Mouse (Mus musculus) MEL (cell line): ENCODE measurements around the gene Olfr1393. TPM values are rescaled to one million over a fixed set of nuclear protein-coding genes. Genes with fewer than 3 reads are reported as not detected.

Source experiments
- DNase-seq: peaks from one replicate; pipeline ENCODE4 v3.0.0; 2011; ENCODE audit warnings: low read depth, low spot score
- H3K27ac ChIP-seq: 2 replicates; pipeline ENCODE4 v1.5.1; 2012; ENCODE audit warnings: low read depth, mild to moderate bottlenecking, control low read depth, low read length, moderate library complexity; ENCODE audit not compliant: control insufficient read depth
- H3K27me3 ChIP-seq, 2 experiments: fragments of 150-350 bp in 1 of 2; sonication (generic) in 1 of 2; 2 replicates each; pipeline ENCODE4 v1.6.1; 2012; ENCODE audit warnings: low read length in 2 of 2, mild to moderate bottlenecking in 2 of 2, improper control_type of control experiment in 1 of 2, moderate library complexity in 1 of 2; ENCODE audit not compliant: insufficient read depth in 2 of 2, control insufficient read depth in 1 of 2
- H3K36me3 ChIP-seq, 2 experiments: 2 replicates each; pipeline ENCODE4 v1.6.1; 2012 to 2014; ENCODE audit warnings: low read length in 2 of 2, improper control_type of control experiment in 1 of 2, inconsistent platforms in 1 of 2, mild to moderate bottlenecking in 1 of 2; ENCODE audit not compliant: insufficient read depth in 2 of 2, control insufficient read depth in 1 of 2
- H3K4me1 ChIP-seq, 2 experiments: fragments of 150-350 bp in 1 of 2; sonication (generic) in 1 of 2; 2 replicates each; pipeline ENCODE4 v1.6.1; 2012; ENCODE audit warnings: low read length in 2 of 2, improper control_type of control experiment in 1 of 2, mild to moderate bottlenecking in 1 of 2; ENCODE audit not compliant: insufficient read depth in 2 of 2, control insufficient read depth in 1 of 2
- H3K4me3 ChIP-seq, 2 experiments: fragments of 150-350 bp in 1 of 2; sonication (generic) in 1 of 2; 2 replicates each; pipeline ENCODE4 v1.5.1; 2012; ENCODE audit warnings: low read depth in 2 of 2, low read length in 2 of 2, mild to moderate bottlenecking in 2 of 2, moderate library complexity in 2 of 2, control low read depth in 1 of 2, improper control_type of control experiment in 1 of 2; ENCODE audit not compliant: control insufficient read depth in 1 of 2, insufficient read depth in 1 of 2
- H3K79me2 ChIP-seq: 2 replicates; pipeline ENCODE4 v1.6.1; 2012; ENCODE audit warnings: mild to moderate bottlenecking, low read length, moderate library complexity; ENCODE audit not compliant: control insufficient read depth, poor library complexity, insufficient read depth
- H3K9ac ChIP-seq: 2 replicates; pipeline ENCODE4 v1.6.1; 2012; ENCODE audit warnings: low read depth, mild to moderate bottlenecking, control low read depth, low read length, moderate library complexity; ENCODE audit not compliant: control insufficient read depth, poor library complexity, severe bottlenecking
- H3K9me3 ChIP-seq: fragments of 150-350 bp; sonication (generic); replicated peaks from 2 replicates; pipeline ENCODE4 v1.6.1; 2012; ENCODE audit warnings: mild to moderate bottlenecking, low read length, improper control_type of control experiment, moderate library complexity; ENCODE audit not compliant: insufficient read depth
- BHLHE40 ChIP-seq: IDR thresholded peaks from 2 replicates; pipeline ENCODE4 v1.6.1; 2012; ENCODE audit warnings: low read depth, mild to moderate bottlenecking, inconsistent platforms, low read length, improper control_type of control experiment, borderline replicate concordance
- CHD1 ChIP-seq: IDR thresholded peaks from 2 replicates; pipeline ENCODE4 v1.6.1; 2012; ENCODE audit warnings: low read depth, mild to moderate bottlenecking, inconsistent platforms, low read length, improper control_type of control experiment
- CHD2 ChIP-seq: IDR thresholded peaks from 2 replicates; pipeline ENCODE4 v1.6.1; 2011; ENCODE audit warnings: low read length, improper control_type of control experiment
- CTCF ChIP-seq, 3 experiments: IDR thresholded peaks in 2 of 3; conservative IDR thresholded peaks in 1 of 3; 2 replicates each; pipeline ENCODE4 v1.5.1; 2011 to 2012; ENCODE audit warnings: low read length in 3 of 3, low read depth in 2 of 3, mild to moderate bottlenecking in 2 of 3, improper control_type of control experiment in 1 of 3, inconsistent platforms in 1 of 3, mixed read lengths in 1 of 3, moderate library complexity in 1 of 3; ENCODE audit not compliant: control insufficient read depth in 1 of 3, insufficient read depth in 1 of 3, poor library complexity in 1 of 3, severe bottlenecking in 1 of 3
- E2F4 ChIP-seq: IDR thresholded peaks from 2 replicates; pipeline ENCODE4 v1.6.1; 2011; ENCODE audit warnings: low read depth, low read length, improper control_type of control experiment, borderline replicate concordance
- ELF1 ChIP-seq: IDR thresholded peaks from 2 replicates; pipeline ENCODE4 v1.6.1; 2014; ENCODE audit warnings: low read depth, mild to moderate bottlenecking, inconsistent platforms, low read length, improper control_type of control experiment, moderate library complexity
- EP300 ChIP-seq, 2 experiments: IDR thresholded peaks; 2 replicates each; pipeline ENCODE4 v1.6.1; 2011; ENCODE audit warnings: improper control_type of control experiment in 2 of 2, low read length in 2 of 2, low read depth in 1 of 2, mild to moderate bottlenecking in 1 of 2
- ETS1 ChIP-seq: IDR thresholded peaks from 2 replicates; pipeline ENCODE4 v1.6.1; 2012; ENCODE audit warnings: low read depth, mild to moderate bottlenecking, inconsistent platforms, low read length, improper control_type of control experiment, moderate library complexity
- GABPA ChIP-seq: IDR thresholded peaks from 2 replicates; pipeline ENCODE4 v1.6.1; 2012; ENCODE audit warnings: low read depth, mild to moderate bottlenecking, inconsistent platforms, low read length, improper control_type of control experiment, moderate library complexity
- HCFC1 ChIP-seq: IDR thresholded peaks from 2 replicates; pipeline ENCODE4 v1.6.1; 2012; ENCODE audit warnings: low read depth, mild to moderate bottlenecking, inconsistent platforms, low read length, improper control_type of control experiment, moderate library complexity
- JUND ChIP-seq: IDR thresholded peaks from 2 replicates; pipeline ENCODE4 v1.6.1; 2011; ENCODE audit warnings: low read depth, mild to moderate bottlenecking, improper control_type of control experiment, low read length
- KAT2A ChIP-seq: conservative IDR thresholded peaks from 2 replicates; pipeline ENCODE4 v1.6.1; 2012; ENCODE audit warnings: low read depth, low read length, improper control_type of control experiment, inconsistent platforms
- MAFK ChIP-seq: IDR thresholded peaks from 2 replicates; pipeline ENCODE4 v1.6.1; 2011; ENCODE audit warnings: low read depth, mild to moderate bottlenecking, low read length, improper control_type of control experiment, borderline replicate concordance
- MAX ChIP-seq: IDR thresholded peaks from 2 replicates; pipeline ENCODE4 v1.6.1; 2011; ENCODE audit warnings: low read length, improper control_type of control experiment
- MAZ ChIP-seq: IDR thresholded peaks from 2 replicates; pipeline ENCODE4 v1.6.1; 2012; ENCODE audit warnings: low read depth, mild to moderate bottlenecking, inconsistent platforms, low read length, improper control_type of control experiment
- MEF2A ChIP-seq: IDR thresholded peaks from 2 replicates; pipeline ENCODE4 v1.6.1; 2014; ENCODE audit warnings: low read depth, mild to moderate bottlenecking, inconsistent platforms, low read length, improper control_type of control experiment; ENCODE audit not compliant: poor library complexity, insufficient replicate concordance, severe bottlenecking; ENCODE audit errors: extremely low read depth
- MXI1 ChIP-seq: IDR thresholded peaks from 2 replicates; pipeline ENCODE4 v1.6.1; 2011; ENCODE audit warnings: mild to moderate bottlenecking, low read depth, low read length, improper control_type of control experiment
- MYB ChIP-seq: IDR thresholded peaks from 2 replicates; pipeline ENCODE4 v1.6.1; 2011; ENCODE audit warnings: mild to moderate bottlenecking, low read depth, low read length, improper control_type of control experiment
- MYC ChIP-seq: IDR thresholded peaks from 2 replicates; pipeline ENCODE4 v1.6.1; 2011; ENCODE audit warnings: low read depth, mild to moderate bottlenecking, low read length, improper control_type of control experiment, moderate library complexity
- NELFE ChIP-seq: IDR thresholded peaks from 2 replicates; pipeline ENCODE4 v1.6.1; 2011; ENCODE audit warnings: low read depth, low read length, improper control_type of control experiment
- NRF1 ChIP-seq: IDR thresholded peaks from 2 replicates; pipeline ENCODE4 v1.6.1; 2014; ENCODE audit warnings: low read depth, mild to moderate bottlenecking, inconsistent platforms, low read length, improper control_type of control experiment, moderate library complexity; ENCODE audit not compliant: poor library complexity, insufficient read depth, severe bottlenecking
- POLR2A ChIP-seq, 2 experiments: IDR thresholded peaks; 2 replicates each; pipeline ENCODE4 v1.6.1; 2011 to 2012; ENCODE audit warnings: low read length in 2 of 2, mild to moderate bottlenecking in 2 of 2, control low read depth in 1 of 2, improper control_type of control experiment in 1 of 2, low read depth in 1 of 2, moderate library complexity in 1 of 2; ENCODE audit not compliant: control insufficient read depth in 1 of 2, insufficient read depth in 1 of 2, poor library complexity in 1 of 2
- POLR2AphosphoS5 ChIP-seq: IDR thresholded peaks from 2 replicates; pipeline ENCODE4 v1.6.1; 2012; ENCODE audit warnings: low read depth, borderline replicate concordance, mild to moderate bottlenecking, inconsistent platforms, low read length, moderate library complexity, mixed read lengths
- RAD21 ChIP-seq: IDR thresholded peaks from 2 replicates; pipeline ENCODE4 v1.6.1; 2011; ENCODE audit warnings: mild to moderate bottlenecking, low read depth, low read length, improper control_type of control experiment
- RCOR1 ChIP-seq: IDR thresholded peaks from 2 replicates; pipeline ENCODE4 v1.6.1; 2012; ENCODE audit warnings: low read depth, mild to moderate bottlenecking, inconsistent platforms, low read length, improper control_type of control experiment
- SIN3A ChIP-seq: IDR thresholded peaks from 2 replicates; pipeline ENCODE4 v1.6.1; 2012; ENCODE audit warnings: low read length, improper control_type of control experiment, inconsistent platforms
- SMC3 ChIP-seq: IDR thresholded peaks from 2 replicates; pipeline ENCODE4 v1.6.1; 2011; ENCODE audit warnings: low read depth, low read length, improper control_type of control experiment
- TAL1 ChIP-seq: IDR thresholded peaks from 2 replicates; pipeline ENCODE4 v1.6.1; 2012; ENCODE audit warnings: mild to moderate bottlenecking, inconsistent platforms, low read length, moderate library complexity, mixed read lengths
- TBP ChIP-seq: IDR thresholded peaks from 2 replicates; pipeline ENCODE4 v1.8.0; 2011; ENCODE audit warnings: low read depth, low read length, improper control_type of control experiment
- TCF12 ChIP-seq: IDR thresholded peaks from 2 replicates; pipeline ENCODE4 v1.6.1; 2014; ENCODE audit warnings: low read depth, mild to moderate bottlenecking, inconsistent platforms, low read length, improper control_type of control experiment, moderate library complexity
- UBTF ChIP-seq: IDR thresholded peaks from 2 replicates; pipeline ENCODE4 v1.6.1; 2012; ENCODE audit warnings: low read depth, mild to moderate bottlenecking, inconsistent platforms, low read length, improper control_type of control experiment, moderate library complexity, borderline replicate concordance; ENCODE audit not compliant: insufficient read depth
- USF1 ChIP-seq: IDR thresholded peaks from 2 replicates; pipeline ENCODE4 v1.6.1; 2014; ENCODE audit warnings: low read depth, mild to moderate bottlenecking, inconsistent platforms, low read length, improper control_type of control experiment, moderate library complexity
- USF2 ChIP-seq, 2 experiments: IDR thresholded peaks; 2 replicates each; pipeline ENCODE4 v1.6.1; 2011 to 2012; ENCODE audit warnings: improper control_type of control experiment in 2 of 2, low read length in 2 of 2, borderline replicate concordance in 1 of 2, inconsistent platforms in 1 of 2, low read depth in 1 of 2, mild to moderate bottlenecking in 1 of 2; ENCODE audit not compliant: insufficient read depth in 1 of 2
- ZKSCAN1 ChIP-seq: IDR thresholded peaks from 2 replicates; pipeline ENCODE4 v1.6.1; 2012; ENCODE audit warnings: low read depth, mild to moderate bottlenecking, inconsistent platforms, low read length, improper control_type of control experiment, moderate library complexity
- ZMIZ1 ChIP-seq: IDR thresholded peaks from 2 replicates; pipeline ENCODE4 v1.6.1; 2012; ENCODE audit warnings: low read depth, mild to moderate bottlenecking, inconsistent platforms, low read length, improper control_type of control experiment, moderate library complexity
- ZNF384 ChIP-seq: IDR thresholded peaks from 2 replicates; pipeline ENCODE4 v1.6.1; 2012; ENCODE audit warnings: low read depth, mild to moderate bottlenecking, inconsistent platforms, low read length, improper control_type of control experiment
- polyA plus RNA-seq, 2 experiments: library from polyadenylated mRNA; stranded (reverse) in 1 of 2; unstranded in 1 of 2; fragments of >175 nt in 1 of 2; fragments of >200 nt in 1 of 2; gene quantifications; 2 replicates each; pipeline versions ENCODE4 v1.2.1 to v1.2.4; 2012; ENCODE audit warnings: low replicate concordance in 2 of 2, low read depth in 1 of 2; ENCODE audit not compliant: insufficient read length in 2 of 2, insufficient read depth in 1 of 2, missing spikeins in 1 of 2
- total RNA-seq: library from RNA; depleted of rRNA; stranded (reverse); fragments of 300-350 nt; gene quantifications from 2 replicates; pipeline ENCODE4 v1.2.3, GENCODE M21; 2012

Olfr1393 gene
- total and polyA plus RNA-seq, 3 experiments, result not detected

GRCm38 (mm10) chr11:49249811-49250421, 28.2 kb upstream of the Olfr1393 start:
- H3K4me1 ChIP-seq, result peaks cover 14 to 21% of the 10 kb centered on the region in 2 experiments
- TF ChIP-seq CHD1 (no peak), RAD21 (no peak), MXI1 (no peak; the same call in 1 of the 2 replicates), ZKSCAN1 (no peak), ZNF384 (peak; percentile 93), ETS1 (peak; percentile 80), UBTF (no peak), KAT2A (no peak), NRF1 (no peak), TAL1 (0 out of 2 replicates have a peak, but pooled peaks have one; percentile 22), USF2 (IDR thresholded peaks at IDR 0.05; ENCODE audit: borderline replicate concordance in 1 of 2, insufficient read depth in 1 of 2, low read depth in 1 of 2, low read length in 2 of 2) (no peak), MAX (0 out of 2 replicates have a peak, but pooled peaks have one; percentile 26), GABPA (no peak), BHLHE40 (no peak), MAZ (no peak), MAFK (no peak), USF1 (no peak), E2F4 (no peak), HCFC1 (no peak), POLR2A (IDR thresholded peaks at IDR 0.05; ENCODE audit: control insufficient read depth in 1 of 2, insufficient read depth in 1 of 2, low read depth in 1 of 2, low read length in 2 of 2, poor library complexity in 1 of 2) (no peak), MEF2A (no peak), TCF12 (peak; percentile 86), SIN3A (peak; percentile 49; the same call in 1 of the 2 replicates), NELFE (no peak), MYB (peak; percentile 23; the same call in 1 of the 2 replicates), TBP (no peak; the same call in 1 of the 2 replicates), MYC (no peak), CTCF (IDR thresholded peaks at IDR 0.05 in 2 of 3, conservative IDR thresholded peaks at IDR 0.05 in 1 of 3; ENCODE audit: control insufficient read depth in 1 of 3, insufficient read depth in 1 of 3, low read depth in 2 of 3, low read length in 3 of 3, poor library complexity in 1 of 3, severe bottlenecking in 1 of 3) (no peak; a peak in 1 of 6 replicates), ZMIZ1 (no peak; the same call in 1 of the 2 replicates), EP300 (IDR thresholded peaks at IDR 0.05; ENCODE audit: low read depth in 1 of 2, low read length in 2 of 2) (peak; percentile 19 to 71; a peak in 3 of 4 replicates), CHD2 (no peak), RCOR1 (no peak; the same call in none of the 2 replicates), POLR2AphosphoS5 (no peak), SMC3 (no peak), JUND (no peak), ELF1 (0 out of 2 replicates have a peak, but pooled peaks have one; percentile 6)

More at GRCm38 (mm10) chr11:49249811-49250421, 28.2 kb upstream of the Olfr1393 start:
- H3K27me3 ChIP-seq, result no peaks in the 10 kb centered on the region
- peaks cover 15% of the 10 kb centered on the region for H3K79me2 ChIP-seq
- H3K9me3 ChIP-seq, result no peaks in the 10 kb centered on the region
- peak overlapping the region; percentile 80 for H3K27ac ChIP-seq
- peak overlapping the region; percentile 74 to 80 for H3K4me3 ChIP-seq
- peaks cover 9 to 20% of the 10 kb centered on the region in 2 experiments; a peak in 3 of 4 replicates for H3K36me3 ChIP-seq
- DNase-seq, result peak; percentile 74
- peak overlapping the region; percentile 86 for H3K9ac ChIP-seq
